Mouse (Mus musculus): ENCODE results near the gene Six1.
"Not testable (repeated sequence)": the region's sequence is repeated elsewhere in the genome, so short reads cannot be mapped to it uniquely, and the experiment has no call there.

Six1 gene

GRCm38 (mm10) chr12:73053668-73054241, at the start of gene Six1:
Gene Six1, minus strand, starts transcription at chr12:73053887.
- DNase-seq (ENCODE audit: low spot score in 2 of 2): peak; percentile 28 to 69

GRCm38 (mm10) chr12:73098593-73098992, 44.9 kb upstream of the Six1 start:
- DNase-seq (ENCODE audit: low spot score in 2 of 2): no peak

DNA sequence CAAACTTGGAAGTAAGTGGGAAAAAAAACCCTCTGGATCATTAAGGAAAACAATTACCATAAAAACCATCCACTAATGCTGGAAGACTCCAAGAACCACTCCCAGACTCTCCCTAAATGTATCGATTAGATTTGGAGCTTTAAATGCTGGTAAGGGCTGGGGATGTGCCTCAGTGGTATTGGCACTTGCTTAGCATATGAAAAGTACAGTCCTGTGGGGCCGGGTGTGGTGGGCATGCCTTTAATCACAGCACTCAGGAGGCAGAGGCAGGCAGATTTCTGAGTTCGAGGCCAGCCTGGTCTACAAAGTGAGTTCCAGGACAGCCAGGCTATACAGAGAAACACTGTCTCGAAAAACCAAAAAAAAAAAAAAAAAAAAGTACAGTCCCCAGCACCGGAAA, 42.5 kb upstream of the Six1 start:
- not testable (repeated sequence) for DNase-seq (ENCODE audit: low spot score in 2 of 2)

GRCm38 (mm10) chr12:73094605-73095004, 40.9 kb upstream of the Six1 start:
- no peak for DNase-seq (ENCODE audit: low spot score in 2 of 2)

GRCm38 (mm10) chr12:73094189-73094588, 40.5 kb upstream of the Six1 start:
- no peak for DNase-seq (ENCODE audit: low spot score in 2 of 2)

DNA sequence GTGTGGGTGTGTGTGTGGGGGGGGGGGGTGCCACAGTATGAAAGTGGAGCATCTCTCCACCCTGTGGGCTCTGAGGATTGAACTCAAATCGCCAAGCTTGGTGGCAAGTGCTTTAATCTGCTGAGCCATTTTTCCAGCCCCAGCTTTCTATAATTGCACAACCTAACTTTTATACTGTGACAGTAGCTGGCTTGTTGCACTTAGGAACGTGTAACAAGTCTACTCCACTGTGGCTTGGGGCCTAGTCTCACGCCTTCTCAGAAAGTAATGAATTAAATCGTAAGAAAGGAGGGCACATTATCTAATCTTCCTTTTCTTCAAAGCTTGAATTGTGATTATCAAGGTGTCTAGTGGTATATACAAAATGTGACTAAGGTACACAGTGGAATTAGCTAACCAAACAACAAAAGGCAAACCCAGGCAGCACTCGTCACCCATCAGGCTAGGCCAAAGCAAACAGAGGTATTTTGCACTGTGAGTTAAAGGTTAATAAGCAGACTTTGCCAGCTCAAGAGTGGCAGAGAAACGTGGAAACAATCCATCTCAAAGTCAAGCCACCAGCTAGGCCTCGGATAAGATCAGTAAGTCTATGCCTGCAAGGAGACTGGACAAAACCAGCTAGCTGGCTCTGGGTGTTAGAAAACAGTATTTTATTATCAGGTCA, 37.1 kb upstream of the Six1 start:
- no peak for DNase-seq (ENCODE audit: low spot score in 2 of 2)

DNA sequence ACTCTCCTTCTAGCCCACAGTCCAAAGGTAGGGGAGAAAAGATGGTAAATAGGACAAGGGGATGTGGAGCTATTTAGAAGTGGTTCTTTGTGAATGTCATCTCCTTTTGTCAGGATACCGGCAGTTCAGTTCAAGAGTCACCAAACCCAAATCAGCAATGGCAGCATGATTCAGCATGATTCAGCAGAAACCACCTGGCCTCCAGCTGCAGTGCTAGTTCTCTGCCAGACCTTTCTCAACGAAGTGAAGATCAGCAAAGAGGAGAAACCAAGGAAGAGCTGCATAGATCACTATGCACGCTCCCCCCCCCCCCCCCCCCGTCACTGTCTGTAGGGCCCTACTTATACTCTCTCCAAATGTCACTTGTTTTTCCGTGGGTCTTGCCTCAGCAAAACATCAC, 35.2 kb upstream of the Six1 start:
- peak in 1 of 2 experiments; percentile 37 for DNase-seq (ENCODE audit: low spot score in 2 of 2)

- no peak for DNase-seq (ENCODE audit: low spot score in 2 of 2)
Observed at GRCm38 (mm10) chr12:73088500-73088899, 34.8 kb upstream of the Six1 start.

DNA sequence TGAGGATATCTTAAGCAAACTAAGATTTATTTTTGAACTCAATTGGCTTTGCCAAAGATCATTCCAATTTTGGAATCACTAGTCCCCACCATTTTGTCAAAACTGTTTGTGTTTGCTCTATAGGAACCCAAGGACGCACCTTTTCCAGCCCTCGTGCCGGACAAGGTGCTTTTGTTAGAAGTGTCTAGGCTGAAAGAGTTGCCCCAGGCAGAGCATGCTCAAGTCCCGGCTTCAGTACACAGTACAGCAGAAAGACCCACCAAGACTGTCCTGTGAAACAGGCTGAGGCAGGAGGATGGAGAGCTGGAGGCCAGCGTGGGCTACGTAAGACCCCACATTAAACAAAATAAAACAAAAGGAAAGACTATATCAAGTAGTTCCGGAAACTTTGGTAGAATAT, 33.4 kb upstream of the Six1 start:
- DNase-seq (ENCODE audit: low spot score in 2 of 2): no peak

GRCm38 (mm10) chr12:73085739-73086630, 32.3 kb upstream of the Six1 start:
- DNase-seq (ENCODE audit: low spot score in 2 of 2): no peak

GRCm38 (mm10) chr12:73083773-73084172, 30.1 kb upstream of the Six1 start:
- DNase-seq (ENCODE audit: low spot score in 2 of 2): no peak

DNA sequence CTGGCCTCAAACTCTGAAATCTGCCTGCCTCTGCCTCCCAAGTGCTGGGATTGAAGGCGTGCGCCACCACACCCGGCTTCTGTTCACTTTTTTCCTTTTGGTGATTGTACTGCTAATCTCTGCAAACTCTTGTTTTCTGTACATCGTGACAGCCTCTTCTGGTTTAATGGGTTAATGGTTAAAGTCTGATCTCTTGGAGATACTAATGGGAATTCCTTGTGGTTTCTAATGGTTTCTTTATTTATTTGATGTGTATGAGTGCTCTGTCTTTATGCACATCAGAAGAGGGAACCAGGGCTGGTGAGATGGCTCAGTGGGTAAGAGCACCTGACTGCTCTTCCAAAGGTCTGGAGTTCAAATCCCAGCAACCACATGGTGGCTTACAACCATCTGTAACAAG, 28.1 kb upstream of the Six1 start:
- not testable (repeated sequence) for DNase-seq (ENCODE audit: low spot score in 2 of 2)

- DNase-seq (ENCODE audit: low spot score in 2 of 2): no peak
Observed at GRCm38 (mm10) chr12:73060805-73061410, 7.2 kb upstream of the Six1 start.

DNA sequence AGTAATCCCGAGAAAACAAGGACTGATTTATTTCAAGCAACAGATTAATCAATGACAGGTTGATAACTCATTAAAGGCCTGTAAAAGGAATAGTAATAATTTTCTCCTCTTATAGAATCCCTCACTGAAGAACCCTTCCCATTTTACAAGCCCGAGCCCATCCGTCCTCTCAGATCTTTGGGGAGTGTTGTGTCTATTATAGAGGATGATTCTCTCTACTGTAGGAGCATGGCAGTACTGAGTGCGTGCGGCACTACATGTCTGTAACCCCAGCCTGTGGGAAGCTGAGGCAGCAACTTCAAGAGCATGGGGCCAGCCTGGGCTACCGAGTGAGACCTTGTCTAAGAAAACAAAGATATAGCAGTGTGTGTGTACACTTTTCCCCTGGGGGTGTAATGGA, 3.8 kb upstream of the Six1 start:
- DNase-seq (ENCODE audit: low spot score in 2 of 2): no peak

DNA sequence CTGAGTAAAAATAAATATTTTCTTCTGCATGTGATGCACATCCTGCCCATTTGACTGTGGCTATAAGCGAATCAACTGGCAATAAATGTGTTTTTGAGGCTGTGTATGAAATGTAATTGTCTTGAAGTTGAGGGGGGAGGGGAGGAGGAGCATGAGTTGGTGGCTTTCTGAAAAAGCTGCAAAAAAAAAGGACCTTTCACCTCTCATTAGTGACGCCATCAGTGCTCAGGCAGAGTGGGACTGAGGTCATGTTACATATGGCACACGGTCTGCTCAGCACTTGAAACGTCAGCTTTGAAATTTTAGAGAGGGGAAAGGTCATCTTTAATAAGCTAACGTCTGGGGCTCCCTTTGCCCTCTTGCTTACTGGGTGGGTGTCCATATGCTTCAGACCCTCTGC, 1.8 kb upstream of the Six1 start:
- DNase-seq (ENCODE audit: low spot score in 2 of 2): no peak

DNA sequence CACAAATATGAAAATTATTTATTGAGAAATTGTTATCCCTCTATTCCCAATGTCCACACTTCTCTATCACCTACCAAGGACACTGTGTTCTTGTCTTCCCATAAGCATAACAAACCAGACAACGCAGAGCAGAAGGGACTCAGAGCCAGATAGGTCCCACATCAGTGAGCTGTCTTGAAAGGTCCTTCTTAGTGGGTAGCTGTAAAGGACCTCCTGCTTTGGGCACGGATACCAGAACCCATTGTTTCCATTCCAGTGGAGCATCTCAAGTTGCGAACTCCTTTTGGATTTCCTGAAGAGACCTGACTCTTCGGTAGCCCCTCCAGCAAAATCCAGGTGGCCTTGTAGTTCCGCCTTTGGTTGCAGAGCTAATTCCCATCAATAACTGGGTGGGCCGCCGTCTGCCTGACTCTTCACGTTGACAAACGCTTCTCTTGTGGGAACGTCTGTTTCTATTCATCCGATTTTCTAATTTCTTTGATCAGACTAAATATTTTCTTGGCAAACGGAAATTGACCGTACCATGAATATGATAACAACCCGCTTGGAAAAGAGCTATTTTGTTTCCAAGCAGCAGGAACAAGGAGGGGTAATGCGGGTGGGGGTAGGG, 994 bp upstream of the Six1 start:
- no peak for DNase-seq (ENCODE audit: low spot score in 2 of 2)

DNA sequence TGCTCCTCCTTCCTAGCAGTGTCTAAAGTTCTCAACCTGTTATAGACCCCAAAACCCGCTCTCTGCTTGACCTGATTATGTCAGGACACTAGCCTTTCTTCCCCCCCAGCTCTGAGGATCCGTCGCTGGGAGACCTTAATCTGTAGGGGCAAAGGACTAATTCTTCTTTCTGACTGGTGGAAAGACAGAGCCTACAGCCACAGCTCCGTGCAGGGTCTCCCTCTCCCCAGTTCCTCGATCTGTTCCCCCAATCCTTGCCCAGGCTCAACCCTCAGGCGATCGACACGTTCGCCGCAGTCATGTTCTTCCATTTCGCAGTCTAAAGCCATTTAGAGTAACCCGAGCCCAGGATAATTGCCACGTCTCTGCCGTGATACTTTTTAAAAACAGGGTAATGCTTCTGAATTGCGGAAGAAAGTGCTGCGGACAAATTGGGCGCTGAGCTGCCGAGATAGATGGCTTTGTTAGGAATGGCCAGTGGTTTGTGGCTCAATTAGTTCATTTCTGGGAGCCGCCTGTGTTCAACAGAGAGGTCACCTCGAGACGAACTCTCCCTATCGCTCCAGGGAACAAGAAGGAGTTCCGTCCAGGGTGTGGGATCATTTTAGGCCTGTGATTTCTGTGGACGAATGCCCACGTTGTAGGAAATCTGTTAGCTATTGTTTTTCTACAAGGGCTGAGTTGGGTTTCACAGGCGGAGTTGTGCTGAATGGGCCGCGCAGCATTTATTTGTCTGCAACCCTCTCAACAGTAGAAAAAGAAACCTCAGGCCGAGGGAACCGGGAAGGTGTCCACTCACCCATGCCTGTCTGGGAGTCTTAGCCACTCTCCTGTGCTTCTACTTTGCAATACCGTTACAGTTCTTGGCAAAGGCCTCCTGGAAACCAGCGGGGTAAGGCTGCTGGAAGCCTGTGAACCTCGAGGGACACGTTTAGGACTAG, 766 bp downstream of the Six1 start:
- peak in 1 of 2 experiments; percentile 54 for DNase-seq (ENCODE audit: low spot score in 2 of 2)

DNA sequence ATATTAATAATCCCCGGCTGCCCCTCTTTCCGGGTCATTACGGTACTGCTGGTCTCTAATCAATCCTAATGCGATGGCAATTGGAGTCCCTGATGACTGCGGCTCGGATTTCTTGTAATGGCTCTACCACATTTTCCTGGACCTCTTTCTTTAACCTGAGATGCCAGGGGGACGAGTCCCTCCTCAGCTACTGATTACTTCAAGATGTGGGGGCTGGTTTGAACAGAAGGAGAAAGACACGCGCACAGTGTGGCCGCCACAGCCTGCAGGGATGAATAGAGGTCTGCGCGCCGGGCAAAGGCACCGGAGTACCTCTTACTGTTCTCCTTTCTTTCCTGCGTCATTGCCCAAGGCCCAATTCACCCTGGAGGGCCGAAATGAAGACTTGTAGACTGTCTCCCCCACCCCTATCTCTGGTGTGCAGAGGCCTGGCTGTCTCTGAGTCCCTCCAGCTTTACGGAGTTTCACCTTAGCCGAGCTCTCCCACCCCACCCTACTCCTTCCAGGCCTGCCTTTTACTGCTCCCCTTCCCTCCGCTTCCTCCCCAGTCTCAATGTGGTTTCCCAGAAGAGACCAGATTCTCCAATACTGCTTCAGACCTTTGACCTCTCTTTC, 1.5 kb downstream of the Six1 start:
- DNase-seq (ENCODE audit: low spot score in 2 of 2): peak in 1 of 2 experiments; percentile 56

GRCm38 (mm10) chr12:73050811-73051580, 2.7 kb downstream of the Six1 start:
- no peak for DNase-seq (ENCODE audit: low spot score in 2 of 2)

GRCm38 (mm10) chr12:73050305-73050704, 3.4 kb downstream of the Six1 start:
- no peak for DNase-seq (ENCODE audit: low spot score in 2 of 2)

All from spleen, postnatal 4 days (tissue).